Mouse (Mus musculus): ENCODE data around the gene Entpd2. TPM values are rescaled to one million over a fixed set of nuclear protein-coding genes. Genes with fewer than 3 reads are reported as not detected.
"Not testable (repeated sequence)": the region's sequence is repeated elsewhere in the genome, so short reads cannot be mapped to it uniquely, and the experiment has no call there.

The Entpd2 gene
- polyA plus RNA-seq, 1 experiment from 2014 or later: not detected

- Histone ChIP-seq H3K4me3 (ENCODE audit: low read depth, low read length) (peak overlapping the region; percentile 10; the same call in 1 of the 2 replicates), H3K27ac (ENCODE audit: low read depth, low read length) (no peak overlapping the region), H3K36me3 (ENCODE audit: control insufficient read depth, insufficient read depth, low read length) (no peaks in the 10 kb centered on the region), H3K27me3 (ENCODE audit: control insufficient read depth, insufficient read depth, low read length) (peaks cover 48% of the 10 kb centered on the region), H3K4me2 (replicated peaks; ENCODE audit: low read depth, low read length) (peak overlapping the region; percentile 19; the same call in 1 of the 2 replicates), H3K9me3 (ENCODE audit: control insufficient read depth, low read length) (no peaks in the 10 kb centered on the region), H3K9ac (ENCODE audit: low read depth, low read length) (no peak overlapping the region), H3K4me1 (replicated peaks; ENCODE audit: control insufficient read depth, insufficient read depth, low read length) (peaks cover 4% of the 10 kb centered on the region; the same call in 1 of the 2 replicates)
- DNase-seq (ENCODE audit: low spot score) (peak; percentile 60), ATAC-seq (ENCODE audit: low FRiP score) (no peak)
- 3% methylated on average over 17 of the region's 17 CpGs for WGBS
These were observed 5.1 kb downstream of the Entpd2 start for GRCm38 (mm10) chr2:25400764-25401163.

GRCm38 (mm10) chr2:25402377-25402971 lies 6.8 kb downstream of the Entpd2 start:
- Histone ChIP-seq H3K4me2 (replicated peaks; ENCODE audit: low read depth, low read length) (peak overlapping the region; percentile 58), H3K9me3 (ENCODE audit: control insufficient read depth, low read length) (no peaks in the 10 kb centered on the region), H3K4me3 (ENCODE audit: low read depth, low read length) (peak overlapping the region; percentile 76), H3K27me3 (ENCODE audit: control insufficient read depth, insufficient read depth, low read length) (peaks cover 31% of the 10 kb centered on the region), H3K9ac (ENCODE audit: low read depth, low read length) (peak overlapping the region; percentile 91), H3K27ac (ENCODE audit: low read depth, low read length) (peak overlapping the region; percentile 61; the same call in 1 of the 2 replicates), H3K36me3 (ENCODE audit: control insufficient read depth, insufficient read depth, low read length) (no peaks in the 10 kb centered on the region), H3K4me1 (replicated peaks; ENCODE audit: control insufficient read depth, insufficient read depth, low read length) (no peaks in the 10 kb centered on the region)
- ATAC-seq (ENCODE audit: low FRiP score): peak; percentile 50
- peak; percentile 91 for DNase-seq (ENCODE audit: low spot score)
- under 1% methylated on average over 13 of the region's 13 CpGs for WGBS

GRCm38 (mm10) chr2:25402972-25403601 lies 7.4 kb downstream of the Entpd2 start:
- peak; percentile 81 for DNase-seq (ENCODE audit: low spot score)
- H3K4me3 ChIP-seq (ENCODE audit: low read depth, low read length): peak overlapping the region; percentile 76
- H3K27me3 ChIP-seq (ENCODE audit: control insufficient read depth, insufficient read depth, low read length): peaks cover 27% of the 10 kb centered on the region
- H3K4me2 ChIP-seq (replicated peaks; ENCODE audit: low read depth, low read length): peak overlapping the region; percentile 58
- H3K9me3 ChIP-seq (ENCODE audit: control insufficient read depth, low read length): no peaks in the 10 kb centered on the region
- 2% methylated on average over 53 of the region's 54 CpGs for WGBS
- H3K27ac ChIP-seq (ENCODE audit: low read depth, low read length): peak overlapping the region; percentile 61
- ATAC-seq (ENCODE audit: low FRiP score): peak; percentile 77
- peak overlapping the region; percentile 91 for H3K9ac ChIP-seq (ENCODE audit: low read depth, low read length)
- no peaks in the 10 kb centered on the region for H3K4me1 ChIP-seq (replicated peaks; ENCODE audit: control insufficient read depth, insufficient read depth, low read length)
- H3K36me3 ChIP-seq (ENCODE audit: control insufficient read depth, insufficient read depth, low read length): no peaks in the 10 kb centered on the region

GRCm38 (mm10) chr2:25403994-25404393 lies 8.3 kb downstream of the Entpd2 start:
- H3K4me3 ChIP-seq (ENCODE audit: low read depth, low read length): peak overlapping the region; percentile 76
- DNase-seq (ENCODE audit: low spot score): no peak
- H3K9me3 ChIP-seq (ENCODE audit: control insufficient read depth, low read length): no peaks in the 10 kb centered on the region
- ATAC-seq (ENCODE audit: low FRiP score): no peak
- H3K36me3 ChIP-seq (ENCODE audit: control insufficient read depth, insufficient read depth, low read length): 0 out of 2 replicates have a peak, but pooled peaks cover 2% of the 10 kb centered on the region
- H3K9ac ChIP-seq (ENCODE audit: low read depth, low read length): peak overlapping the region; percentile 1; the same call in 1 of the 2 replicates
- H3K4me2 ChIP-seq (replicated peaks; ENCODE audit: low read depth, low read length): peak overlapping the region; percentile 58
- H3K4me1 ChIP-seq (replicated peaks; ENCODE audit: control insufficient read depth, insufficient read depth, low read length): no peaks in the 10 kb centered on the region
- 89% methylated on average over 4 of the region's 4 CpGs for WGBS
- H3K27ac ChIP-seq (ENCODE audit: low read depth, low read length): no peak overlapping the region
- H3K27me3 ChIP-seq (ENCODE audit: control insufficient read depth, insufficient read depth, low read length): peaks cover 21% of the 10 kb centered on the region

GRCm38 (mm10) chr2:25408908-25409307 lies 13.2 kb downstream of the Entpd2 start:
- H3K27me3 ChIP-seq (ENCODE audit: control insufficient read depth, insufficient read depth, low read length): no peaks in the 10 kb centered on the region
- ATAC-seq (ENCODE audit: low FRiP score): no peak
- no peaks in the 10 kb centered on the region for H3K9me3 ChIP-seq (ENCODE audit: control insufficient read depth, low read length)
- H3K9ac ChIP-seq (ENCODE audit: low read depth, low read length): no peak overlapping the region
- no peak overlapping the region for H3K4me3 ChIP-seq (ENCODE audit: low read depth, low read length)
- no peak for DNase-seq (ENCODE audit: low spot score)
- H3K36me3 ChIP-seq (ENCODE audit: control insufficient read depth, insufficient read depth, low read length): 0 out of 2 replicates have a peak, but pooled peaks cover 3% of the 10 kb centered on the region
- 84% methylated on average over 10 of the region's 10 CpGs for WGBS
- H3K27ac ChIP-seq (ENCODE audit: low read depth, low read length): no peak overlapping the region
- no peaks in the 10 kb centered on the region for H3K4me1 ChIP-seq (replicated peaks; ENCODE audit: control insufficient read depth, insufficient read depth, low read length)
- H3K4me2 ChIP-seq (replicated peaks; ENCODE audit: low read depth, low read length): no peak overlapping the region

- not testable (repeated sequence) for ATAC-seq (ENCODE audit: low FRiP score); H3K4me1 ChIP-seq (replicated peaks; ENCODE audit: control insufficient read depth, insufficient read depth, low read length); H3K9ac ChIP-seq (ENCODE audit: low read depth, low read length); DNase-seq (ENCODE audit: low spot score); H3K4me3 ChIP-seq (ENCODE audit: low read depth, low read length); H3K4me2 ChIP-seq (replicated peaks; ENCODE audit: low read depth, low read length); H3K27ac ChIP-seq (ENCODE audit: low read depth, low read length); H3K36me3 ChIP-seq (ENCODE audit: control insufficient read depth, insufficient read depth, low read length); H3K27me3 ChIP-seq (ENCODE audit: control insufficient read depth, insufficient read depth, low read length); H3K9me3 ChIP-seq (ENCODE audit: control insufficient read depth, low read length)
These were observed 17.8 kb downstream of the Entpd2 start for GRCm38 (mm10) chr2:25413436-25413835.

GRCm38 (mm10) chr2:25417426-25417825 lies 21.8 kb downstream of the Entpd2 start:
- no peak for DNase-seq (ENCODE audit: low spot score)
- ATAC-seq (ENCODE audit: low FRiP score): no peak
- Histone ChIP-seq H3K9me3 (ENCODE audit: control insufficient read depth, low read length) (no peaks in the 10 kb centered on the region), H3K9ac (ENCODE audit: low read depth, low read length) (no peak overlapping the region), H3K27me3 (ENCODE audit: control insufficient read depth, insufficient read depth, low read length) (no peaks in the 10 kb centered on the region), H3K27ac (ENCODE audit: low read depth, low read length) (no peak overlapping the region), H3K36me3 (ENCODE audit: control insufficient read depth, insufficient read depth, low read length) (no peaks in the 10 kb centered on the region), H3K4me3 (ENCODE audit: low read depth, low read length) (no peak overlapping the region), H3K4me2 (replicated peaks; ENCODE audit: low read depth, low read length) (no peak overlapping the region), H3K4me1 (replicated peaks; ENCODE audit: control insufficient read depth, insufficient read depth, low read length) (no peaks in the 10 kb centered on the region)
- WGBS: 11% methylated on average over 3 of the region's 3 CpGs

GRCm38 (mm10) chr2:25421896-25422295 lies 26.2 kb downstream of the Entpd2 start:
- H3K9ac ChIP-seq (ENCODE audit: low read depth, low read length): no peak overlapping the region
- WGBS: 20% methylated on average over 3 of the region's 3 CpGs
- no peak overlapping the region for H3K4me2 ChIP-seq (replicated peaks; ENCODE audit: low read depth, low read length)
- no peaks in the 10 kb centered on the region for H3K4me1 ChIP-seq (replicated peaks; ENCODE audit: control insufficient read depth, insufficient read depth, low read length)
- no peak overlapping the region for H3K4me3 ChIP-seq (ENCODE audit: low read depth, low read length)
- ATAC-seq (ENCODE audit: low FRiP score): 0 out of 2 replicates have a peak, but pooled peaks have one; percentile 41
- no peaks in the 10 kb centered on the region for H3K9me3 ChIP-seq (ENCODE audit: control insufficient read depth, low read length)
- no peak overlapping the region for H3K27ac ChIP-seq (ENCODE audit: low read depth, low read length)
- no peaks in the 10 kb centered on the region for H3K36me3 ChIP-seq (ENCODE audit: control insufficient read depth, insufficient read depth, low read length)
- H3K27me3 ChIP-seq (ENCODE audit: control insufficient read depth, insufficient read depth, low read length): peaks cover 13% of the 10 kb centered on the region
- DNase-seq (ENCODE audit: low spot score): peak; percentile 79

All from hindbrain, embryonic 11.5 days (tissue).